Comparison of ENCODE assay signal across 20 mouse cellular contexts in the genomic region with DNA sequence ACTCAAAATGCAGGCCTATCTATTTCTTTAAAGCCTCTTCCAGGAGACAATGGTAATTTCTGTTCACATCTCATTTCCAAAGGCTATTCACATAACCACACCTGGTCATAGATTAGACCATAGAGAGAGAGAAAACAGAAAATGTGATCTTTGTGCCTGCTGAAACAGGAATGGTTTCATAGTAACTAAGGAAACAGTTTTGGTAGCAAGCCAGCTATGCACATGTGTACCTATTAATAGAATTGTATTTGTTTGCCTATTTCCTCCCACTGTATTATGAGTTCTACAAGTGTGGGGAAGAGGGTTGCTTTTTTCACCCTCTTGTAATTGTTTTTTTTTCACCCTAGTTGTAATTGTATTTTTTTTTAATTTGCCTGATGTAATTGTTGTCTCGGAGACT. TPM values are rescaled to one million over a fixed set of nuclear protein-coding genes. Genes with fewer than 3 reads are reported as not detected.
A peak's percentile ranks its signal among the peaks of the same experiment; 100 is the strongest.
DNase-seq lines count a peak whose midpoint lies in the region; ATAC-seq and TF ChIP-seq lines count a peak whose summit lies in the region.
"Had no signal": no experiment of that assay in that cellular context is flagged by ENCODE, and none has a peak within 500 bp of the region (broad histone marks: within the 10 kb centered on the region; RNA-seq: fewer than 3 reads in every experiment).

No protein-coding gene starts in this region.

- no peaks in the 10 kb centered on the region for H3K36me3 ChIP-seq in intestine, postnatal 0 days (ENCODE audit: control insufficient read depth, insufficient read depth)
- no peaks in the 10 kb centered on the region for H3K36me3 ChIP-seq in intestine, embryonic 15.5 days
- H3K36me3 ChIP-seq in stomach, embryonic 15.5 days, result no peaks in the 10 kb centered on the region
- H3K36me3 ChIP-seq in forebrain, postnatal 0 days (ENCODE audit: insufficient read depth), result no peaks in the 10 kb centered on the region
- H3K36me3 ChIP-seq: limb, embryonic 15.5 days; midbrain, embryonic 13.5 days had no signal

- peak overlapping the region; percentile 71 for H3K27ac ChIP-seq in gastrocnemius, adult 2 months
- H3K27ac ChIP-seq in intestine, postnatal 0 days (ENCODE audit: low read depth, low read length), result no peak overlapping the region
- no peak overlapping the region for H3K27ac ChIP-seq in intestine, embryonic 15.5 days
- H3K27ac ChIP-seq in stomach, embryonic 15.5 days, result no peak overlapping the region
- H3K27ac ChIP-seq in forebrain, postnatal 0 days (ENCODE audit: low read depth, low read length), result no peak overlapping the region
- H3K27ac ChIP-seq: macrophage; midbrain, embryonic 13.5 days had no signal

- H3K9me3 ChIP-seq in intestine, postnatal 0 days (ENCODE audit: control insufficient read depth), result no peaks in the 10 kb centered on the region
- no peaks in the 10 kb centered on the region for H3K9me3 ChIP-seq in intestine, embryonic 15.5 days
- no peaks in the 10 kb centered on the region for H3K9me3 ChIP-seq in stomach, embryonic 15.5 days
- no peaks in the 10 kb centered on the region for H3K9me3 ChIP-seq in forebrain, postnatal 0 days (ENCODE audit: low read length)
- H3K9me3 ChIP-seq: limb, embryonic 15.5 days; midbrain, embryonic 13.5 days had no signal

- no peak overlapping the region for H3K9ac ChIP-seq in intestine, postnatal 0 days (ENCODE audit: low read depth, low read length)
- no peak overlapping the region for H3K9ac ChIP-seq in intestine, embryonic 15.5 days
- no peak overlapping the region for H3K9ac ChIP-seq in stomach, embryonic 15.5 days
- H3K9ac ChIP-seq in forebrain, postnatal 0 days, result no peak overlapping the region
- H3K9ac ChIP-seq: limb, embryonic 15.5 days; midbrain, embryonic 13.5 days had no signal

- H3K4me1 ChIP-seq in intestine, postnatal 0 days (replicated peaks; ENCODE audit: control insufficient read depth, insufficient read depth, low read length), result no peaks in the 10 kb centered on the region
- no peaks in the 10 kb centered on the region for H3K4me1 ChIP-seq in intestine, embryonic 15.5 days (replicated peaks)
- peaks cover 6% of the 10 kb centered on the region for H3K4me1 ChIP-seq in lung, adult 2 months (ENCODE audit: control insufficient read depth, insufficient read depth, low read length)
- H3K4me1 ChIP-seq in stomach, embryonic 15.5 days, result no peaks in the 10 kb centered on the region
- H3K4me1 ChIP-seq in forebrain, postnatal 0 days (ENCODE audit: insufficient read depth), result no peaks in the 10 kb centered on the region
- H3K4me1 ChIP-seq: limb, embryonic 15.5 days had no signal

- WGBS in intestine, postnatal 0 days, result 83% methylated on average over 1 of the region's 1 CpGs
- 86% methylated on average over 1 of the region's 1 CpGs for WGBS in intestine, embryonic 15.5 days
- 24% methylated on average over 1 of the region's 1 CpGs for WGBS in lung, adult 2 months
- WGBS in stomach, embryonic 15.5 days, result 81% methylated on average over 1 of the region's 1 CpGs
- WGBS in forebrain, postnatal 0 days, result 72% methylated on average over 1 of the region's 1 CpGs

- no peak for TF ChIP-seq POLR2A in lung, adult 2 months (IDR thresholded peaks at IDR 0.05; ENCODE audit: borderline replicate concordance, extremely low read depth, low read depth, low read length)

- H3K27me3 ChIP-seq in intestine, postnatal 0 days (replicated peaks; ENCODE audit: control insufficient read depth, insufficient read depth, low read length), result no peaks in the 10 kb centered on the region
- no peaks in the 10 kb centered on the region for H3K27me3 ChIP-seq in intestine, embryonic 15.5 days (replicated peaks)
- no peaks in the 10 kb centered on the region for H3K27me3 ChIP-seq in stomach, embryonic 15.5 days (replicated peaks)
- no peaks in the 10 kb centered on the region for H3K27me3 ChIP-seq in forebrain, postnatal 0 days (ENCODE audit: insufficient read depth, low read length)
- H3K27me3 ChIP-seq: limb, embryonic 15.5 days; midbrain, embryonic 13.5 days had no signal

- H3K4me3 ChIP-seq in gastrocnemius, adult 2 months, result no peak overlapping the region
- no peak overlapping the region for H3K4me3 ChIP-seq in intestine, postnatal 0 days (ENCODE audit: low read depth, low read length)
- H3K4me3 ChIP-seq in intestine, embryonic 15.5 days (replicated peaks), result no peak overlapping the region
- H3K4me3 ChIP-seq in lung, adult 2 months (replicated peaks; ENCODE audit: extremely low read depth, low read depth, low read length), result no peak overlapping the region
- no peak overlapping the region for H3K4me3 ChIP-seq in stomach, embryonic 15.5 days (replicated peaks)
- no peak overlapping the region for H3K4me3 ChIP-seq in forebrain, postnatal 0 days (ENCODE audit: low read depth, low read length)
- H3K4me3 ChIP-seq: limb, embryonic 15.5 days; midbrain, embryonic 13.5 days had no signal

- DNase-seq in gastrocnemius, adult 2 months, result no peak
- DNase-seq in gastrocnemius, postnatal 10 days, result no peak
- DNase-seq in lung, postnatal 10 days, result peak; percentile 49
- DNase-seq in lung, adult 2 months, result no peak
- no peak for DNase-seq in forebrain, postnatal 0 days
- DNase-seq: adrenal gland, postnatal 10 days; cerebellum, adult 9-11 months; thymus, postnatal 4 days had no signal

- no peak for TF ChIP-seq CTCF in gastrocnemius, adult 2 months (IDR thresholded peaks at IDR 0.05)
- no peak for TF ChIP-seq CTCF in intestine, postnatal 0 days (IDR thresholded peaks at IDR 0.05; ENCODE audit: low read depth)
- no peak for TF ChIP-seq CTCF in lung, adult 2 months (IDR thresholded peaks at IDR 0.05; ENCODE audit: insufficient read depth, low read length)
- TF ChIP-seq CTCF in forebrain, postnatal 0 days (IDR thresholded peaks at IDR 0.05; ENCODE audit: low read depth), result no peak

- intact Hi-C loops in gastrocnemius, adult 2 months (cut with DNase I), result no loop called here

- H3K4me2 ChIP-seq in intestine, postnatal 0 days (replicated peaks; ENCODE audit: low read depth), result no peak overlapping the region
- no peak overlapping the region for H3K4me2 ChIP-seq in intestine, embryonic 15.5 days (replicated peaks)
- no peak overlapping the region for H3K4me2 ChIP-seq in stomach, embryonic 15.5 days
- H3K4me2 ChIP-seq in forebrain, postnatal 0 days (ENCODE audit: low read depth), result no peak overlapping the region
- H3K4me2 ChIP-seq: limb, embryonic 15.5 days; midbrain, embryonic 13.5 days had no signal

- 0 out of 2 replicates have a peak, but pooled peaks have one; percentile 36 for ATAC-seq in intestine, postnatal 0 days
- no peak for ATAC-seq in intestine, embryonic 15.5 days
- 0 out of 2 replicates have a peak, but pooled peaks have one; percentile 27 for ATAC-seq in stomach, embryonic 15.5 days (ENCODE audit: insufficient read depth, low FRiP score, low read depth)
- no peak for ATAC-seq in forebrain, postnatal 0 days
- ATAC-seq: inflammation-experienced regulatory T-cells, adult 6 months; midbrain, embryonic 13.5 days had no signal

RNA-seq across cellular contexts. Expression of a gene that starts 22.4 kb away (rescaled TPM):
- not detected for total RNA-seq in gastrocnemius, adult 2 months (2021)
- total RNA-seq in gastrocnemius, postnatal 10 days (2021), result not detected
- not detected in 2 replicates for polyA plus RNA-seq in intestine, postnatal 0 days (2015; fragmentation: Nextera tagmentation; extraction: Ambion mirVana)
- not detected in 2 replicates for polyA plus RNA-seq in intestine, embryonic 15.5 days (2015; fragmentation: Nextera tagmentation; extraction: Ambion mirVana)
- not detected in 2 replicates for polyA plus RNA-seq in lung, adult 2 months (2012; rRNA removed)
- not detected in 2 replicates for polyA plus RNA-seq in stomach, embryonic 15.5 days (2015; fragmentation: Nextera tagmentation; extraction: Ambion mirVana)
- total RNA-seq in forebrain, postnatal 0 days (2014; rRNA removed), result not detected in 2 replicates
- not detected in 2 replicates for polyA plus RNA-seq in forebrain, postnatal 0 days (2015; fragmentation: Nextera tagmentation; extraction: Ambion mirVana)
- total RNA-seq: adrenal gland, postnatal 10 days; layer of hippocampus, adult 8-10 months; left cerebral cortex, adult 8-10 months had no signal
- polyA plus RNA-seq: heart, embryonic 14.5 days; limb, embryonic 15.5 days; macrophage; midbrain, embryonic 13.5 days; neural tube, embryonic 11.5 days; stomach, embryonic 14.5 days had no signal

RNA-seq across cellular contexts. Expression of a gene that starts 31.9 kb away (rescaled TPM):
- total RNA-seq in gastrocnemius, adult 2 months (2021), result 10 to 100 TPM; 46.9 to 78.3 TPM
- 10 to 100 TPM; 23.7 to 27.0 TPM for total RNA-seq in gastrocnemius, postnatal 10 days (2021)
- polyA plus RNA-seq in intestine, postnatal 0 days (2015; fragmentation: Nextera tagmentation; extraction: Ambion mirVana), result 42.5 and 54.8 TPM in 2 replicates
- polyA plus RNA-seq in intestine, embryonic 15.5 days (2015; fragmentation: Nextera tagmentation; extraction: Ambion mirVana), result 44.4 and 45.9 TPM in 2 replicates
- 279 and 648 TPM in 2 replicates for polyA plus RNA-seq in lung, adult 2 months (2012; rRNA removed)
- 52.5 and 71.6 TPM in 2 replicates for polyA plus RNA-seq in stomach, embryonic 15.5 days (2015; fragmentation: Nextera tagmentation; extraction: Ambion mirVana)
- total RNA-seq in forebrain, postnatal 0 days (2014; rRNA removed), result 33.3 and 55.5 TPM in 2 replicates
- polyA plus RNA-seq in forebrain, postnatal 0 days (2015; fragmentation: Nextera tagmentation; extraction: Ambion mirVana), result 31.2 and 33.9 TPM in 2 replicates

Comparison
In these comparisons a context has a peak if more than half of its experiments do, and no peak if none do; other contexts are left out.
1. ATAC-seq: peak in intestine, postnatal 0 days (single experiment) and stomach, embryonic 15.5 days (single experiment); none in intestine, embryonic 15.5 days (single experiment) and forebrain, postnatal 0 days (single experiment).